Mouse (Mus musculus) midbrain, embryonic 10.5 days (tissue): ENCODE measurements around the gene Akirin2. TPM values are rescaled to one million over a fixed set of nuclear protein-coding genes. Genes with fewer than 3 reads are reported as not detected.

Source experiments
- DNase-seq: peaks from one replicate; pipeline ENCODE4 v3.0.0-alpha.2; 2017; ENCODE audit warnings: low spot score
- H3K27ac ChIP-seq: fragments of 300-500 bp; sonication (generic); replicated peaks from 2 replicates; pipeline ENCODE4 v1.5.1; 2016; ENCODE audit warnings: mild to moderate bottlenecking
- H3K27me3 ChIP-seq: fragments of 300-500 bp; sonication (generic); 2 replicates; pipeline ENCODE4 v1.6.1; 2016; ENCODE audit warnings: low read depth, mild to moderate bottlenecking; ENCODE audit not compliant: poor library complexity, severe bottlenecking
- H3K36me3 ChIP-seq: fragments of 300-500 bp; sonication (generic); 2 replicates; pipeline ENCODE4 v1.6.1; 2016; ENCODE audit warnings: mild to moderate bottlenecking, moderate library complexity
- H3K4me1 ChIP-seq: fragments of 300-500 bp; sonication (generic); 2 replicates; pipeline ENCODE4 v1.6.1; 2016
- H3K4me3 ChIP-seq: fragments of 300-500 bp; sonication (generic); 2 replicates; pipeline ENCODE4 v1.5.1; 2016; ENCODE audit warnings: mild to moderate bottlenecking, moderate library complexity
- H3K9me3 ChIP-seq: fragments of 300-500 bp; sonication (generic); replicated peaks from 2 replicates; pipeline ENCODE4 v1.6.1; 2016; ENCODE audit warnings: mild to moderate bottlenecking
- WGBS: fragments of 180-500 bp; shearing (Covaris S2); methylation state at CpG from one replicate; pipeline ENCODE4 v1.1.7; 2016; 5-methylcytosine and 5-hydroxymethylcytosine counted together
- polyA plus RNA-seq: library from polyadenylated mRNA; unstranded; fragments of >200 nt; fragmentation: Nextera tagmentation; extraction: Ambion mirVana; gene quantifications from 2 replicates; pipeline ENCODE4 v1.2.1, GENCODE M21; 2016

The Akirin2 gene
- polyA plus RNA-seq, result 58.7 and 67.0 TPM in 2 replicates

DNA sequence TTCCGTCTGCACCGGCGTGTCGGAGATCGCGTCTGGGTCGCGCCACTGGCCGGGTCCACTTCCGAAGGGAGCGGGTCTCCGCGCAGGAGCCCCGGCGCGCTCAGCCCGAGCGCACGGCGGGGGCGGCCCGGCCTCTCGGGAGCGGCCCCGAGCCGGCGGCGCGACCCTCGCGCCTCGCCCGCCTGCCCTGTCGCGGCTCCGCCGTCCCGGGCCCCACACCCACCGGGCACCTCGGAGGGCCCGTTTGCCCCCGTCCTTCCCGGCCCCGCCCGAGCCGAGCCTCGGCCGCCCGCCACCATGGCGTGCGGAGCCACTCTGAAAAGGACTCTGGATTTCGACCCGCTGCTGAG lies at the start of gene Akirin2:
Gene Akirin2 (plus strand): TSS at position 190 of the 350 bp plus-strand sequence.
- no peak for DNase-seq
- H3K27me3 ChIP-seq, result no peaks in the 10 kb centered on the region
- 0% methylated on average over 42 of the region's 53 CpGs for WGBS

DNA sequence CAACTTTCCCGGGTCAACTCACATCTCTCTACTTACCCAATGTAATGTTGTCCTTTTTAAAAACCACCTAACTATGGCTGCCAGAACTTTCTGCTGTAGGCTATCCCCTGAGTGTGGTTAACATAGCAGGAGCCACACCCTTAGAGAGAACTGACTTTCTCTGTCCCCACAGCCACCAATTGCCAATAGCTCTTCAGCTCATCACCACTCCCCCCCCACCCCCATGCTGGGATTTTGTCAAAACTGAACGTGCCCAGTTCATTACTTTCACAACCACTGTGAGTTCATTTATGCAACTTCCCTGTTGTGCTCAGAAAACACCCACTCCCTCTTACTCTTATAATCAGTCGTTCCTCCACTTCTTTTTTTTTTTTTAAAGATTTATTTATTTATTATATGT lies 40.4 kb upstream of the Akirin2 start:
- no peak overlapping the region for H3K27ac ChIP-seq
- no peak overlapping the region for H3K4me3 ChIP-seq
- WGBS, result 89% methylated on average over 3 of the region's 3 CpGs
- no peaks in the 10 kb centered on the region for H3K36me3 ChIP-seq
- no peak for DNase-seq
- H3K9me3 ChIP-seq, result peaks cover 9% of the 10 kb centered on the region; the same call in 1 of the 2 replicates
- no peaks in the 10 kb centered on the region for H3K4me1 ChIP-seq
- no peaks in the 10 kb centered on the region for H3K27me3 ChIP-seq

More for the DNA sequence above, at the start of gene Akirin2:
- peaks cover 11% of the 10 kb centered on the region for H3K36me3 ChIP-seq
- H3K9me3 ChIP-seq, result no peaks in the 10 kb centered on the region
- peak within 1 kb of the TSS; percentile 95 for H3K4me3 ChIP-seq
- peaks cover 39% of the 10 kb centered on the region for H3K4me1 ChIP-seq
- peak within 1 kb of the TSS; percentile 97 for H3K27ac ChIP-seq

DNA sequence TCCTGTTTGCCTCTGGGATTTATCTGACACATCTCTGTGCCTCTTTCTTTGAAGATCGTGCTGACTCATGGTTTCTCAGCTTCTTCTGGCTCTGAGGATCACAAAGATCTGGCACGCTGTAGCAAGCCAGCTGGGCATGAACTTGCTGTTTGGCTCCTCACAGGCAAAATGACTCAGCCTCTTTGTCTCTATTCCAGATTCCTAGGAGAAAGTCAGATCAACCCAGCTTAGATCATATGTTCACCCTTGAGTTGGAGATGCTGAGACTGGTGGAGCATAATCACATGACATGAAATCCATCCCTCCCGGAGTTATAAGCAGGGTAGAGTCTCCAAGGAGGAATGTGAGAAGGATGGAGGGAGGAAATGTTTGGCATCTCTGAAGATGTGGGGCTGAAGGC lies 27.9 kb upstream of the Akirin2 start:
- 76% methylated on average over 3 of the region's 3 CpGs for WGBS
- Histone ChIP-seq H3K27ac (no peak overlapping the region), H3K9me3 (no peaks in the 10 kb centered on the region), H3K4me3 (no peak overlapping the region), H3K4me1 (no peaks in the 10 kb centered on the region), H3K36me3 (no peaks in the 10 kb centered on the region), H3K27me3 (no peaks in the 10 kb centered on the region)
- no peak for DNase-seq

DNA sequence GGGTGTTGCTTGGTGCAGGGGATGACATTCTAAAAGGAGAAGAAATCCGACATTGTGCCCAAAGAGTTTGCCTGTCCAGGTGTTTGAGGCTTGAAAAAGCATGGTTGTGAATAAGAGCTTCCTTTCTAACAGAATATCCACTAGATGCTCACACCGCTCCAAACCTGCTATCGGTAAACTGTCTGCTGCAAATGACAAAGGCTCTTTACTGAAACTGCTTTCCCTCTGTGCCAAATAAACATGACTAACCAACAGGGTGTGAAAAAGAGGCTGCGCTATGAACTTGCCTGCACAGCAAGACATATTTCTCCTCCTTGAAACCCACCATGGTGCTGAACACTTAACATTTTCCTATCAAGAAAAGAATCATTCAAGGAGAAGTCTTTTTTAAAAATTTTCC lies 27.2 kb upstream of the Akirin2 start:
- no peaks in the 10 kb centered on the region for H3K27me3 ChIP-seq
- H3K4me1 ChIP-seq, result no peaks in the 10 kb centered on the region
- 91% methylated on average over 4 of the region's 4 CpGs for WGBS
- H3K36me3 ChIP-seq, result no peaks in the 10 kb centered on the region
- no peaks in the 10 kb centered on the region for H3K9me3 ChIP-seq
- H3K4me3 ChIP-seq, result no peak overlapping the region
- no peak for DNase-seq
- no peak overlapping the region for H3K27ac ChIP-seq

DNA sequence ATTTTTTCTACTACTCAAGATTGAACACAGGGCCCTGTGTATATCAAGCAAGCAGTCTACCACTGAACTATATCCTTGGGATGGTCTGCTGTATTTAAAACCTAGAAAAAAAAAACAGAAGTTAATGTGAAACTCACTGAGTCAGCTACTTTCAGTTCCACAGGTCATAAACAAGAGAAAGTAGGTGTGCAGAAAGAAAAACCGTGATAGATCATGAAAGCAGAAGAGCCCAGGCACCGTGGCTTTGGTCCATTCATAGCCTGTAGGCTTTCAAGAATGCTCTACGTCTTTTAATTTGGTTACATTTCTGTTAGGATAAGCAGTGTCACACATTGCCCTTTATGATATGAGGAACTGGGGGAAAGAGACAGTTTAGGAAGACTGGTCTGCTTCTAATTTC lies 24.0 kb upstream of the Akirin2 start:
- H3K4me1 ChIP-seq, result no peaks in the 10 kb centered on the region
- H3K27me3 ChIP-seq, result no peaks in the 10 kb centered on the region
- no peaks in the 10 kb centered on the region for H3K36me3 ChIP-seq
- no peak overlapping the region for H3K27ac ChIP-seq
- no peak overlapping the region for H3K4me3 ChIP-seq
- DNase-seq, result no peak
- no peaks in the 10 kb centered on the region for H3K9me3 ChIP-seq
- 91% methylated on average over 3 of the region's 3 CpGs for WGBS

DNA sequence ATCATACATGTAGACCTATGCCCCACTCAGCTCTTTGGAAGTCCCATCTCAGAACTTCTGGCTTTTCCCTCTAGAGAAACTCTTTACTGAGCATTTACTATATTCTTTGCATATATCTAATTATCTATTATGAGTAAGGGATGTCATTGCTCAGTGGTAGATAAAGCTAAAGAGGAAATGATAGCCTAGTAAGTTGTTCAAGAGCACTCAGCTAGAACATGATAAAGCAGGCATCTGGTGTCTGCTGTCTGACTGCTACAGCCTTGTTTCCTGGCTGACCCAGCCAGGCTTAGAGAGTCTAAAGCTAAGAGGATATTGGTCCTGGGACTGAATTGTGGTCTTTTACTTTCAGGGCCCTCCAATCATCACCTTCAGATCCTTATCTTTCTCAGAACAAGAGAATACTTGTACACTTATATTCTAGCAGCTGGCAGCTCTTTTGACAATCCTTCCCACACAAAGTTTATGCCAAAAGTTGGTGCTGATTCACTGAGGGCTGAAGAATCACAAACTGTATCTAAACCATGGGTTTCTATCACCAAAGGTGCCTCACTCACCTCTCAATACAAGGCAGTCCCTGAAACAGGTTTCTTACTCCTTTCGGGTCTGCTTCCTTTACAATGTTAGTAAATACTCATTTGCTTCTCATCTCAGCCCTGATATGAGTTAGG lies 22.2 kb upstream of the Akirin2 start:
- Histone ChIP-seq H3K36me3 (no peaks in the 10 kb centered on the region), H3K4me1 (no peaks in the 10 kb centered on the region), H3K27ac (no peak overlapping the region), H3K9me3 (no peaks in the 10 kb centered on the region), H3K4me3 (no peak overlapping the region), H3K27me3 (no peaks in the 10 kb centered on the region)
- WGBS, result 90% methylated on average over 1 of the region's 1 CpGs
- no peak for DNase-seq

DNA sequence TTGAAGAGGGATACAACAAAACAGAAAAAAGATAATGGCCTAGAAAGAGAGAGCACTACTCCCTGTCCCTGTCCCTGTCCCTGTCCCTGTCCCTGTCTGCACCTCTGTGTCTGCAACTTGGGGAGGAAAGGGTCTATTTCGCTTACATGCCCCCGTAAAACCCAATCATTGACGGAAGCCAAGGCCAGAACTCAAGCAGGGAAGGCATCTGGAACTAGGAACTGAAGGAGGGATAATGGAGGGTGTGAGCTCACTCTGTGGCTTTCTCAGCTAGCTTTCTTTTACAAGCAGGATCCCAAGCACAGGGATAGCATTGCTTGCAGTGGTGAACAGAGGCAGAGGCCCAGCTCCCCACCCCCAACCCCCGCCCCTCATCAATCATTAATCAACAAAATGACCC lies 21.4 kb upstream of the Akirin2 start:
- 79% methylated on average over 4 of the region's 4 CpGs for WGBS
- Histone ChIP-seq H3K4me1 (no peaks in the 10 kb centered on the region), H3K27me3 (no peaks in the 10 kb centered on the region), H3K9me3 (no peaks in the 10 kb centered on the region), H3K36me3 (no peaks in the 10 kb centered on the region), H3K4me3 (no peak overlapping the region), H3K27ac (no peak overlapping the region)
- DNase-seq, result no peak

DNA sequence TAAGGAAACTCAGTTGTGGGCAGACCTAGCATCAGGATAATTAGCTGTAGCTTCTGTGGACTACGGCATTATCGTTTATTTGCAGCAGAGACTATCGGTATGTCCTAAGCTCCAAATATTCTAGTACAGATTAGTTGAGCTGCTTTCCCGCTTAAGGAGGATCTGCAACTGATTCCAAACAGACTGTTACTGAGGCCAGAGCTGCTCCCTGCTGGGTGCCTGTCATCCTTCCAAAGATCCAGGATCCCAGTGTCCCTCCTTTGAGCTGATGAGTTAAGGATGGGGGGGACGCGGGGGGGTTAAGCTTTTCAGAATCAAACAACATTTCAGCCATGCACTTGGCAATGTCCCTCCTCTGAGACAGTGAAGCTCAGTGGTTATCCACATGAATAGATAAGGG lies 20.8 kb upstream of the Akirin2 start:
- H3K27ac ChIP-seq, result no peak overlapping the region
- WGBS, result 85% methylated on average over 6 of the region's 6 CpGs
- no peak for DNase-seq
- no peak overlapping the region for H3K4me3 ChIP-seq
- H3K27me3 ChIP-seq, result no peaks in the 10 kb centered on the region
- H3K4me1 ChIP-seq, result no peaks in the 10 kb centered on the region
- H3K36me3 ChIP-seq, result no peaks in the 10 kb centered on the region
- H3K9me3 ChIP-seq, result 0 out of 2 replicates have a peak, but pooled peaks cover 3% of the 10 kb centered on the region

DNA sequence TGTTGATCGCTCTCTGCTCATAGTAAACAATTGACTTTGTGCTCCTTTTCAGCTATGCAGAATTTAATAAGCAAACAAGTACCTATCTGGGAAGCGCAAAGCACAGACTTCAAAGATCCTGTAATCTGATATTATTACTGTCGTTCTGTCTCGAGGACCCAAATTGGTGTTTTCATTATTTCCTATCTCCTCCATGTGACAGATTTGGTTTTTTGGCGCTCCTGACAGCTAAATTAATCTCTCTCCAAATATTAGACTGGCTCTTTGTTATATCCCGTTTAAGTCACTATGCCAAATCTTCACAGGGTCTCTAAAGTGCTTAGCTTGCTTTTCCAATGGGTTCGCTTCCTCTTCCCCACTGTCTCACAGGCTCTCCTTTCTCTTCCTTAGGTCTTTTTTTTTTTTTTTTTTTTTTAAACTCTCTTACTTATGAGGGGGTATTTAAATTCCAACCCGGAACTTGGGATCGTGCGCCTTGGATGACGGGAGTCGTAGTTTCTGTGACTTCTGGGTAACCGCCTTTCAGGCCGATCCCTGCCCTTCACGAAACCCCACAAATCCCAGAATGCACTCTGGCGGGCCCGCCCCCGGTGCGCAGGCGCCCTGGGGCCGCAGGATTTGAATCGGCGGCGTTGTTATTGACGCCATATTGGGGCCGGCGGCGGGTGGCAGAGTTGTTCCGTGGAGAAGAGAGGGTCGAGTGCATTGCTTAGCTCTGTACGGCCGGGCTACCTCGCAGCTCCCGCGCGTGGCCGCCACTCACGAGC lies 573 bp upstream of the Akirin2 start:
- DNase-seq, result peak; percentile 96
- Histone ChIP-seq H3K4me1 (peaks cover 33% of the 10 kb centered on the region), H3K27me3 (no peaks in the 10 kb centered on the region), H3K36me3 (peaks cover 5% of the 10 kb centered on the region; the same call in 1 of the 2 replicates), H3K27ac (peak overlapping the region; percentile 97), H3K9me3 (no peaks in the 10 kb centered on the region), H3K4me3 (peak overlapping the region; percentile 95)
- WGBS, result 3% methylated on average over 38 of the region's 38 CpGs

DNA sequence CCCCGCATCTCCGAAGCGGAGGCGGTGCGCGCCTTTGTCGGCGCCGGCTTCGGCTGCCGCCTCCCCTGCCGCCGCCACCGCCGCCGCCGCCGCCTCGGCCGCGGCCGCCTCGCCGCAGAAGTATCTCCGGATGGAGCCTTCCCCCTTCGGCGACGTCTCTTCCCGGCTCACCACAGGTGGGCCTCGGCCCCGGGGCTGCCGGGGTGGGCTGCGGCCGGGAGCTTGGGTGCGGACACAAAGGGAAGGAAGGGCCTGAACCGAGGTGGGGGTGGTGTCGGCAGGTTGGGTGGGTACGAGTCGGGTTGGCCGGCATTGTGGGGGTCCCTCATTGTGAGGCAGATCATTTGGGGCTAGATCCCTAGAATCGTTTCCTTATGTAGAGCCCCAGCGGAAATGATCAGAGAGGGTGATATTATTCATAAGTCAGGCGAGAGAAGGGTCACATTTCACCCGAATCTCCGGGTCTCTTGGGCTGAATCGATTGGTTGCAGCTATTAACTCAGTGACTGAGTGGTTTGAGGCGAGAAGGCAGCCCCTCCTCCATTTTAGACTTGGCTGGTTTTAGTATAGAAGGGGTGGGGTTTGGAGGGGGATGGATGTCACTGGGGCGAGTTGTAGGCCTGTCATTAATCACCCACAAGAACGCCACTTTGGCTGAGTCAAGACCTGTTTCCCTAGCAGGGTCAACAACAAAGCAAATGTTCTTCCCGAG lies 517 bp downstream of the Akirin2 start:
- Histone ChIP-seq H3K36me3 (peaks cover 13% of the 10 kb centered on the region), H3K4me3 (peak overlapping the region; percentile 95), H3K27me3 (no peaks in the 10 kb centered on the region), H3K4me1 (peaks cover 44% of the 10 kb centered on the region), H3K9me3 (no peaks in the 10 kb centered on the region), H3K27ac (peak overlapping the region; percentile 97)
- WGBS, result 0% methylated on average over 50 of the region's 50 CpGs
- peak; percentile 59 for DNase-seq

DNA sequence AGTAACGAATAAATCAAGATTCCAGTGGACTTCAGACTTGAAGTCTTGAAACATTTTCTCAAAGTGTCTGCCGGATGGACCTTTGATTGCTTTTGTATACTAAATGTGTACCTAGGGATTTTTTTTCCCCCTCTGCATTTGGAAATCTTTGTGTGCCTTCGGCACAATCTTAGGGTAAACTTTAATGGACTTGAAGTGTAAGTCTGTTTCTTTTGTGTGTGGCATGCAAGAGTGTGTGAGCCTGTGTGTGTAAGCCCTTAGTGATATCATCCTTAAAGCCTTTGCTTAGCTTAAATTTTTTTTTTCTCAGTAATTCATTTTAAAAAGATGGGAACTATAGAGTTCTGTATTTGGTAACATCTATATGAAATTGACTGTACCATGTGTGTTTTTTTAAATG lies 1.2 kb downstream of the Akirin2 start:
- H3K9me3 ChIP-seq, result no peaks in the 10 kb centered on the region
- 44% methylated on average over 3 of the region's 3 CpGs for WGBS
- peaks cover 49% of the 10 kb centered on the region for H3K4me1 ChIP-seq
- no peak overlapping the region for H3K27ac ChIP-seq
- H3K36me3 ChIP-seq, result peaks cover 13% of the 10 kb centered on the region
- no peaks in the 10 kb centered on the region for H3K27me3 ChIP-seq
- no peak for DNase-seq
- H3K4me3 ChIP-seq, result peak overlapping the region; percentile 95

DNA sequence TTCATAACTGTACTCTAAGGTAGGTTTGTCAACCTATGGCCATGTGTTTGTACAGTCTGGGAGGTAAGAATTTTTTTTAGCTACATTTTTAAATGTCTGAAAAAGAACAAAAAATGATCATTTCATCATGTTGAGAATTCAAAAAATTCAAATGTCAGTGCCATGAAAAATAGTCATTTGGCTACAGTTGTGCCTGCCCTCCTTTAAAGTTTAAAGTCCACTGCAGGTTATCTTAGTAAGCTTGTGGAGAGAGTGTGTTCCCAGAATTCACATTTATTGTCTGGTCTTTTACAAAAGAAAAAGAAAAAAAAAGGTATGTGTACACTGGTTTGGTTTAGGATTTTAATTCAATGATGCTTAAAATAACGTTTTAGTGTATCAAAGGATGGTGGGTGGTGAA lies 3.9 kb downstream of the Akirin2 start:
- 60% methylated on average over 1 of the region's 1 CpGs for WGBS
- Histone ChIP-seq H3K36me3 (peaks cover 13% of the 10 kb centered on the region), H3K27me3 (no peaks in the 10 kb centered on the region), H3K27ac (no peak overlapping the region), H3K4me1 (peaks cover 49% of the 10 kb centered on the region), H3K4me3 (no peak overlapping the region), H3K9me3 (no peaks in the 10 kb centered on the region)
- no peak for DNase-seq

DNA sequence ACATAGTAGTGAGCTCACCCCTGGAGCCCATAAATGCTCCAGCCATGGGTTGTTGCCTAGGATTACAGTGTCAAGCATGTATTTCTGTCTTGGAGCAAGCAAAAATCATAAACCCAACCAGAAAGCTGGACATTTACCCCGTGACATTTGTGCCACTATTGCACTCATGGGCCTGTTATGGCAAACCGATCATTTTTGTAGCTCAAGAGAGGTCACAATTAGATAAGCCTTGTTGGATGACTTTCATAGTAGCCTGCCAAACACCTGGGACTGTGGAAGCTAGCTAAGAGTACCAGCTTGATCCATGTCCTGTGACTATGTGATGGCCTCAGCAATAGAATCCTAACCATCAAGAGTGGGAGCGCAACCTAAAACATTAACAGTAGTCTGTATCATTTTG lies 4.9 kb downstream of the Akirin2 start:
- Histone ChIP-seq H3K4me3 (no peak overlapping the region), H3K27me3 (no peaks in the 10 kb centered on the region), H3K9me3 (no peaks in the 10 kb centered on the region), H3K27ac (no peak overlapping the region), H3K4me1 (peaks cover 46% of the 10 kb centered on the region), H3K36me3 (peaks cover 13% of the 10 kb centered on the region)
- DNase-seq, result no peak
- WGBS, result 94% methylated on average over 3 of the region's 3 CpGs
